Mouse (Mus musculus): Measurements from ENCODE around the gene Nyap1.

DNA sequence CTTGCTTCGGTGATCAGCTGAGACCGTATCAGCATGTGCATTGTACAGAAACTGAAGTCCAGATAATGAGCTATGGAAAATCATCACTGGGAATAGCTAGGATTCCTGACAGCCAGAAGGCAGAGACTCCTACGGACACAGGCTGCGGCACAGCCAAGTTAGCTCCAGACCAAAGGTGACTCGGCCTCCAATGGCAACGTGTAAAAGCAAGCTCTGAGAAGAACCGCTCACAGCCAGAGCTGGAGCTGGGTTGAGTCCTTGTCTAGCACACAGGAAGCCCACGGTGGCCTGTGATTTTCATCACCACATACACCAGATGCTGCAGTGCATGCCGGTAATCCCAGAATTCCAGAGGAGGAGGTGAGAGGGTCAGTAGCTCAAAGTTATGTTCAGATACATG, 50.9 kb downstream of the Nyap1 start:
- TF ChIP-seq CTCF (IDR thresholded peaks at IDR 0.05; ENCODE audit: low read depth) (no peak), EP300 (optimal IDR thresholded peaks at IDR 0.05) (no peak)

All from stomach, postnatal 0 days (tissue).